Mouse (Mus musculus): ENCODE measurements around the gene Macf1. TPM values are rescaled to one million over a fixed set of nuclear protein-coding genes. Genes with fewer than 3 reads are reported as not detected.

The Macf1 gene
- polyA plus RNA-seq, 1 experiment = 60.4 TPM

DNA sequence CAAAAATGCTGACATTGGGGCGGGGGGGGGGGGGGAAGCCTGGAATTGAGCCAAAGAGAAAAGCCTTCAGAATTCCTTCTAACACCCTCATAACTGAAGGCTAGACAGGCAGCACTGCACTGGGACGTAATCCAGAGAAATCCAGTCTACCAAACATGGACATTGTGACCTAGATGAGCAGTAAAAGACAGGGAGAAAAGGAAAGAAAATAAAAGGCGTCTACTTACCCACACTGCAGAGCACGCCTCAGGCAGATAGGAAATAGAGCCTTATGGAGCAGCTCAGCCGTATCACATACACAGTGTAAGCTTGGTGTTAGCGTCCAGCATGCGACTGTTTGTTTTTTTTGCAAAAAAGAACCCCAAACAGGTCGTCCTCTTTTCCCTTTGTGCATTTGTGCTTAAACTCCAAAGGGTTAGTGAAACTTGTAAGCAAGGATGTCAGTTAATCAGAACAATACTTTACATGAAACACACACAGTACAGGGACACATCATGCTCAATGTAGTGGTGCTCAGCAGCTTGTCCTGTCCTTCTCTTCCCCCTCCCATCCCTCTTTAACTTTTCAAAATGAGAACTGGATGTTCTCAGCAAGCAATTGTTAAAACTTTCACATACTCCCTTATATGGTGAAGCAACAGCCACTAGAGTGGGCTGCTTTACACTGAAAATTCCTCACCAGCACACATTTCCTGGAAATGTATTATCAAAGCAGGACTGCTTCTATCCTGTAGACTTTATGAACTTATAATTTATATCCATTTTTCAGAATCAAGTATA is 205.3 kb downstream of the Macf1 start:
- Histone ChIP-seq H3K79me3 (ENCODE audit: low read depth) (no peaks in the 10 kb centered on the region), H3K79me2 (ENCODE audit: control insufficient read depth, insufficient read depth) (no peaks in the 10 kb centered on the region), H3K36me3 (ENCODE audit: control insufficient read depth, insufficient read depth) (peaks cover 56% of the 10 kb centered on the region), H3K27me3 (ENCODE audit: control insufficient read depth, insufficient read depth, insufficient read length) (no peaks in the 10 kb centered on the region), H3K4me3 (ENCODE audit: insufficient read depth, poor library complexity, severe bottlenecking) (no peak overlapping the region), H3ac (ENCODE audit: control insufficient read depth, insufficient read length, low read depth) (no peak overlapping the region)
- TF ChIP-seq FOSL1 (IDR thresholded peaks at IDR 0.05; ENCODE audit: insufficient read depth, low read length, poor library complexity, severe bottlenecking) (no peak), MAX (IDR thresholded peaks at IDR 0.05) (no peak), USF1 (IDR thresholded peaks at IDR 0.05; ENCODE audit: low read depth) (no peak), MYOG (IDR thresholded peaks at IDR 0.05; ENCODE audit: control insufficient read depth, extremely low read depth, insufficient read length) (no peak), CTCF (IDR thresholded peaks at IDR 0.05; ENCODE audit: control insufficient read depth, insufficient read depth, insufficient read length) (no peak), CEBPB (IDR thresholded peaks at IDR 0.05; ENCODE audit: low read depth) (no peak), MYOD1 (IDR thresholded peaks at IDR 0.05; ENCODE audit: control insufficient read depth, insufficient read length, low read depth) (no peak)

- H3K27me3 ChIP-seq (ENCODE audit: control insufficient read depth, insufficient read depth, insufficient read length) = no peaks in the 10 kb centered on the region
- H3K79me2 ChIP-seq (ENCODE audit: control insufficient read depth, insufficient read depth) = no peaks in the 10 kb centered on the region
- H3K79me3 ChIP-seq (ENCODE audit: low read depth) = no peaks in the 10 kb centered on the region
- TF ChIP-seq MYOD1 (IDR thresholded peaks at IDR 0.05; ENCODE audit: control insufficient read depth, insufficient read length, low read depth) (no peak), USF1 (IDR thresholded peaks at IDR 0.05; ENCODE audit: low read depth) (no peak), MAX (IDR thresholded peaks at IDR 0.05) (no peak), CEBPB (IDR thresholded peaks at IDR 0.05; ENCODE audit: low read depth) (no peak), CTCF (IDR thresholded peaks at IDR 0.05; ENCODE audit: control insufficient read depth, insufficient read depth, insufficient read length) (no peak), MYOG (IDR thresholded peaks at IDR 0.05; ENCODE audit: control insufficient read depth, extremely low read depth, insufficient read length) (no peak), FOSL1 (IDR thresholded peaks at IDR 0.05; ENCODE audit: insufficient read depth, low read length, poor library complexity, severe bottlenecking) (no peak)
- H3K36me3 ChIP-seq (ENCODE audit: control insufficient read depth, insufficient read depth) = peaks cover 20% of the 10 kb centered on the region
- no peak overlapping the region for H3ac ChIP-seq (ENCODE audit: control insufficient read depth, insufficient read length, low read depth)
- H3K4me3 ChIP-seq (ENCODE audit: insufficient read depth, poor library complexity, severe bottlenecking) = no peak overlapping the region
Measured at GRCm38 (mm10) chr4:123465799-123466198, 218.4 kb downstream of the Macf1 start.

GRCm38 (mm10) chr4:123460595-123461272 is 223.4 kb downstream of the Macf1 start:
- Histone ChIP-seq H3K79me2 (ENCODE audit: control insufficient read depth, insufficient read depth) (no peaks in the 10 kb centered on the region), H3K27me3 (ENCODE audit: control insufficient read depth, insufficient read depth, insufficient read length) (no peaks in the 10 kb centered on the region), H3K36me3 (ENCODE audit: control insufficient read depth, insufficient read depth) (peaks cover 57% of the 10 kb centered on the region), H3ac (ENCODE audit: control insufficient read depth, insufficient read length, low read depth) (no peak overlapping the region), H3K4me3 (ENCODE audit: insufficient read depth, poor library complexity, severe bottlenecking) (no peak overlapping the region), H3K79me3 (ENCODE audit: low read depth) (no peaks in the 10 kb centered on the region)
- no peak for TF ChIP-seq MYOD1 (IDR thresholded peaks at IDR 0.05; ENCODE audit: control insufficient read depth, insufficient read length, low read depth)
- TF ChIP-seq CTCF (IDR thresholded peaks at IDR 0.05; ENCODE audit: control insufficient read depth, insufficient read depth, insufficient read length) = no peak
- no peak for TF ChIP-seq FOSL1 (IDR thresholded peaks at IDR 0.05; ENCODE audit: insufficient read depth, low read length, poor library complexity, severe bottlenecking)
- no peak for TF ChIP-seq MAX (IDR thresholded peaks at IDR 0.05)
- TF ChIP-seq MYOG (IDR thresholded peaks at IDR 0.05; ENCODE audit: control insufficient read depth, extremely low read depth, insufficient read length) = no peak
- TF ChIP-seq USF1 (IDR thresholded peaks at IDR 0.05; ENCODE audit: low read depth) = no peak
- no peak for TF ChIP-seq CEBPB (IDR thresholded peaks at IDR 0.05; ENCODE audit: low read depth)

- no peaks in the 10 kb centered on the region for H3K27me3 ChIP-seq (ENCODE audit: control insufficient read depth, insufficient read depth, insufficient read length)
- H3K4me3 ChIP-seq (ENCODE audit: insufficient read depth, poor library complexity, severe bottlenecking) = no peak overlapping the region
- H3K79me2 ChIP-seq (ENCODE audit: control insufficient read depth, insufficient read depth) = no peaks in the 10 kb centered on the region
- no peaks in the 10 kb centered on the region for H3K79me3 ChIP-seq (ENCODE audit: low read depth)
- TF ChIP-seq CTCF (IDR thresholded peaks at IDR 0.05; ENCODE audit: control insufficient read depth, insufficient read depth, insufficient read length) (no peak), MYOG (IDR thresholded peaks at IDR 0.05; ENCODE audit: control insufficient read depth, extremely low read depth, insufficient read length) (no peak), CEBPB (IDR thresholded peaks at IDR 0.05; ENCODE audit: low read depth) (no peak), MYOD1 (IDR thresholded peaks at IDR 0.05; ENCODE audit: control insufficient read depth, insufficient read length, low read depth) (no peak), FOSL1 (IDR thresholded peaks at IDR 0.05; ENCODE audit: insufficient read depth, low read length, poor library complexity, severe bottlenecking) (no peak), MAX (IDR thresholded peaks at IDR 0.05) (no peak), USF1 (IDR thresholded peaks at IDR 0.05; ENCODE audit: low read depth) (no peak)
- H3K36me3 ChIP-seq (ENCODE audit: control insufficient read depth, insufficient read depth) = peaks cover 78% of the 10 kb centered on the region
- no peak overlapping the region for H3ac ChIP-seq (ENCODE audit: control insufficient read depth, insufficient read length, low read depth)
Measured at GRCm38 (mm10) chr4:123454871-123455640, 229.1 kb downstream of the Macf1 start.

GRCm38 (mm10) chr4:123453729-123454128 is 230.4 kb downstream of the Macf1 start:
- Histone ChIP-seq H3ac (ENCODE audit: control insufficient read depth, insufficient read length, low read depth) (no peak overlapping the region), H3K4me3 (ENCODE audit: insufficient read depth, poor library complexity, severe bottlenecking) (no peak overlapping the region), H3K79me3 (ENCODE audit: low read depth) (no peaks in the 10 kb centered on the region), H3K27me3 (ENCODE audit: control insufficient read depth, insufficient read depth, insufficient read length) (no peaks in the 10 kb centered on the region), H3K79me2 (ENCODE audit: control insufficient read depth, insufficient read depth) (no peaks in the 10 kb centered on the region), H3K36me3 (ENCODE audit: control insufficient read depth, insufficient read depth) (peaks cover 85% of the 10 kb centered on the region)
- TF ChIP-seq CEBPB (IDR thresholded peaks at IDR 0.05; ENCODE audit: low read depth) (no peak), MYOD1 (IDR thresholded peaks at IDR 0.05; ENCODE audit: control insufficient read depth, insufficient read length, low read depth) (no peak), CTCF (IDR thresholded peaks at IDR 0.05; ENCODE audit: control insufficient read depth, insufficient read depth, insufficient read length) (no peak), USF1 (IDR thresholded peaks at IDR 0.05; ENCODE audit: low read depth) (no peak), MAX (IDR thresholded peaks at IDR 0.05) (no peak)
